Mouse (Mus musculus): Measurements from ENCODE around the gene Mettl26.

DNA sequence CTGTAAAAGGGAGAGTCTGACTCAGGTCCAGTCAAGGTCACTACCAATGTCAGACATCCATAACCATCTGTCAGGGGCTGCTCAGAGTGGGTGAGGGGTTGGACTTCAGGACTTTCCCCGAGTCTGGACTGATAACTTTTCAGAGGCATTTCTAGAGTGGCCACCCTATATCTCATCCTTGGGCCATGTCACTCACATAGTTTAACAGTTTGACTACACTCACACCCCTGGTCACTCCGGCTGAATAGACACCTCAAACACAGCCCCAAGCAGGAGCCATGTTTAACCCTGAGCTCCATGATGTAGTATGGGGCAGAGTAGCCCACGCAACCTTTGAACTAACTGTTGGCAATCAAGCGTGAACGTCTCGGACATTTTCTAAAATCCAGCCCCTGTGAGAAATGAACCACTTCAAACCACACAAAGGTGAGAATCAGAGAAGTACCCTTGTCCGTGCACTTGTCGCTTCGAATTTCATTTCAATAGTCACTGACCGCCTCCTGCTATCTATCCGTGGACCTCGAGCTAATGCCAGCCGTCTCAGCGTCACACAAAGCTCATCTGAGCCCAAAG is 640 bp upstream of the Mettl26 start:
- TF ChIP-seq CTCF (IDR thresholded peaks at IDR 0.05; ENCODE audit: low read depth) (no peak), EP300 (IDR thresholded peaks at IDR 0.05; ENCODE audit: low read depth) (no peak)

All from liver, embryonic 14.5 days (tissue).